Mouse (Mus musculus) ES-E14 (cell line): ENCODE results near the gene Mcidas.

ENCODE experiments used
- CHD2 ChIP-seq: IDR thresholded peaks from 2 replicates; pipeline ENCODE4 v1.6.1; 2014; ENCODE audit warnings: mild to moderate bottlenecking, low read depth, low read length, inconsistent platforms
- HCFC1 ChIP-seq: IDR thresholded peaks from 2 replicates; pipeline ENCODE4 v1.6.1; 2012; ENCODE audit warnings: low read length, inconsistent platforms, borderline replicate concordance; ENCODE audit not compliant: insufficient read depth
- MAFK ChIP-seq: IDR thresholded peaks from 2 replicates; pipeline ENCODE4 v1.6.1; 2014; ENCODE audit warnings: mild to moderate bottlenecking, low read depth, low read length, inconsistent platforms; ENCODE audit not compliant: insufficient read depth
- ZC3H11A ChIP-seq: IDR thresholded peaks from 2 replicates; pipeline ENCODE4 v1.6.1; 2012; ENCODE audit warnings: low read depth, mild to moderate bottlenecking, inconsistent platforms, low read length, borderline replicate concordance
- ZNF384 ChIP-seq: IDR thresholded peaks from 2 replicates; pipeline ENCODE4 v1.6.1; 2012; ENCODE audit warnings: low read depth, low read length, inconsistent platforms

GRCm38 (mm10) chr13:112976720-112977119 lies 16.9 kb upstream of the Mcidas start:
- TF ChIP-seq HCFC1 (no peak), ZC3H11A (no peak), ZNF384 (no peak), CHD2 (no peak), MAFK (no peak)
